ENCODE assay signal across 8 mouse cellular contexts in the genomic region with DNA sequence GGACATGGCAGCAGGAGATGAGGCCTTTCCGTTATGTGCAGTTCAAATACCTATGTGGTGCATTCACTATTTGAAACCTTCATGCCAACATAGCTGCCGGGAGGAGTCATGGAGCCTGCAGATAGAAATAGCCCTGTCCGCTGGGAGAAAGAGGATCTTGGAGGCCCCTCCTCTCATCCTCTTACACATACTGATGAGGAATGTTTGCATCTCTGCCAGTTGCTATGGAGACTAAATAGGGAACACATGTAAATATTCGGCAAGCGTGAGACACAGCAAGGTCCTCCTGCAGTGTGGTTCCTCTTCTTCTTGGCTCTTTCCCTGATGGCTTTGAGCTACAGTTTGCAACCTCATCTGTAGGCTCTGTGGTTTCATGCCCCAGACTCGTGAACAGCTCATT. TPM values are rescaled to one million over a fixed set of nuclear protein-coding genes. Genes with fewer than 3 reads are reported as not detected.
DNase-seq lines count a peak whose midpoint lies in the region; ATAC-seq and TF ChIP-seq lines count a peak whose summit lies in the region.

No protein-coding gene starts in this region.

- no peaks in the 10 kb centered on the region for H3K27me3 ChIP-seq in spleen, adult 2 months (ENCODE audit: control insufficient read depth, insufficient read depth, low read length)
- H3K27me3 ChIP-seq in hindbrain, embryonic 14.5 days (ENCODE audit: control insufficient read depth, insufficient read depth, low read length): no peaks in the 10 kb centered on the region

- 38% methylated on average over 6 of the region's 6 CpGs for WGBS in spleen, adult 2 months
- WGBS in hindbrain, embryonic 14.5 days: 17% methylated on average over 6 of the region's 6 CpGs

- no peaks in the 10 kb centered on the region for H3K9me3 ChIP-seq in hindbrain, embryonic 14.5 days (ENCODE audit: control insufficient read depth, low read length)

- no peak for TF ChIP-seq CTCF in spleen, adult 2 months (IDR thresholded peaks at IDR 0.05; ENCODE audit: extremely low read depth, insufficient read depth, insufficient read length, insufficient replicate concordance)

- DNase-seq in spleen, adult 2 months (ENCODE audit: low read depth in 1 of 2, low spot score in 2 of 2): peak; percentile 9 to 44
- DNase-seq in spleen, adult 18-20 months: no peak
- peak; percentile 88 for DNase-seq in fibroblast of lung, adult 2 months (ENCODE audit: low read depth)
- DNase-seq in hindbrain, embryonic 14.5 days (ENCODE audit: low spot score): peak; percentile 70
- peak; percentile 73 for DNase-seq in lung, postnatal 10 days
- peak; percentile 36 for DNase-seq in right cerebral cortex, postnatal 25 days

- H3K36me3 ChIP-seq in spleen, adult 2 months (ENCODE audit: control insufficient read depth, insufficient read depth, low read length): no peaks in the 10 kb centered on the region
- no peaks in the 10 kb centered on the region for H3K36me3 ChIP-seq in hindbrain, embryonic 14.5 days (replicated peaks; ENCODE audit: control insufficient read depth, insufficient read depth)

- no peak for TF ChIP-seq POLR2A in spleen, adult 2 months (IDR thresholded peaks at IDR 0.05; ENCODE audit: low read depth, low read length)

- ATAC-seq in hindbrain, embryonic 14.5 days (ENCODE audit: low FRiP score): peak; percentile 87
- no peak for ATAC-seq in CD4-positive, CD25-positive, alpha-beta regulatory T cell, adult 4 months
- no peak for ATAC-seq in erythroblast, adult 5-6 weeks (replicated peaks; ENCODE audit: low FRiP score, poor library complexity, severe bottlenecking)

- peaks cover 13% of the 10 kb centered on the region for H3K4me1 ChIP-seq in spleen, adult 2 months (ENCODE audit: control insufficient read depth, insufficient read depth, insufficient read length)
- 0 out of 2 replicates have a peak, but pooled peaks cover 13% of the 10 kb centered on the region for H3K4me1 ChIP-seq in hindbrain, embryonic 14.5 days (replicated peaks; ENCODE audit: control insufficient read depth, insufficient read depth, low read length)

- H3K9ac ChIP-seq in hindbrain, embryonic 14.5 days: no peak overlapping the region

- no peak overlapping the region for H3K4me2 ChIP-seq in hindbrain, embryonic 14.5 days (replicated peaks)

- H3K4me3 ChIP-seq in spleen, adult 2 months (ENCODE audit: extremely low read depth, insufficient read depth, insufficient read length): no peak overlapping the region
- no peak overlapping the region for H3K4me3 ChIP-seq in hindbrain, embryonic 14.5 days (replicated peaks; ENCODE audit: low read length)

- H3K27ac ChIP-seq in spleen, adult 2 months (ENCODE audit: insufficient read depth, low read length): no peak overlapping the region
- no peak overlapping the region; the same call in 1 of the 2 replicates for H3K27ac ChIP-seq in hindbrain, embryonic 14.5 days

RNA-seq across cellular contexts. Expression of gene Cd44, which starts 42.5 kb away (rescaled TPM):
- polyA plus RNA-seq in spleen, adult 2 months (2012; rRNA removed): 35.3 TPM in 2 replicates
- 4.7 and 5.2 TPM in 2 replicates for polyA plus RNA-seq in hindbrain, embryonic 14.5 days (2014; fragmentation: Nextera tagmentation; extraction: Ambion mirVana)
- polyA plus RNA-seq in CD4-positive, CD25-positive, alpha-beta regulatory T cell, adult 4 months (2017; shearing (Covaris generic)): 10 to 100 TPM; 77.5 to 92.7 TPM
- total RNA-seq in erythroblast, adult 5-6 weeks (2015; ENCODE audit: low replicate concordance): 59.9 and 67.5 TPM in 2 replicates
- total RNA-seq in erythroblast, adult 5-6 weeks (2017; ENCODE audit: low replicate concordance): 36.5 and 44.4 TPM in 2 replicates

Comparison
In these comparisons a context has a peak if more than half of its experiments do, and no peak if none do; other contexts are left out.
1. DNase-seq: peak in spleen, adult 2 months (2 of 2), fibroblast of lung, adult 2 months (single experiment), hindbrain, embryonic 14.5 days (single experiment), lung, postnatal 10 days (single experiment) and right cerebral cortex, postnatal 25 days (single experiment); none in spleen, adult 18-20 months (0 of 2).